Mouse (Mus musculus): Measurements from ENCODE around the gene Tmem163.

Tmem163 gene

DNA sequence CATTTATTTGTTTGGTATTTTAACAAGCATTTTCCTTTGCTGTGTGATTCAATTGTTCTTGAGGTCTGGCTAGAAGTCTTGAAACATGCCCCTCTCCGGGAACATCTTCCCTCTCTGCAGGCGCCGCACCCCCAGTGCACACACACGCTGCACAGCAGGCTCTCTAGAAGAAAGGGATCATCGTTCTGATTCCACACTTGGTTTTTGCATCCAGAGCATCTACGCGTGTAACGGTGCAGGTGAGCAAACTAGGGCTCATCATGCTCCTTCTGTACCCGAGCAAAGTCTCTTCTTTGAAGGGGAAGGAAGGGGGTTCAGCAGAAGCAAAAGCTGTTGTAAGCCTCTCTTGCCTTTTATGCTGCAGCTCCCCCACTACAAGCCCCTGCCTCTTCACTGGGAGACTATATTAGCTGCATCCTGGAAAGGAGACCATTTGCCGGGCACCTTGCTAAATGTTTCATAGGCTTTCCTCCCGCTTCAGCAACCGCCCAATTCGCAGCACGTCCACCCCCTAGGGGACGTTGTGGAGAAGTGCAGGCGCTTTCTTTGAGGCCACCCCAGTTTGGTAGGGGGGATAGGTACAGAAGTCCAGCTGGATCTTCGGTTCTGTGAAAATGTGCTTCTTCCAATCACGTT lies at the start of gene Tmem163:
Tmem163 (minus strand) TSS at position 51 of the 636 bp plus-strand sequence.
- DNase-seq (ENCODE audit: low spot score in 2 of 2) = no peak

DNA sequence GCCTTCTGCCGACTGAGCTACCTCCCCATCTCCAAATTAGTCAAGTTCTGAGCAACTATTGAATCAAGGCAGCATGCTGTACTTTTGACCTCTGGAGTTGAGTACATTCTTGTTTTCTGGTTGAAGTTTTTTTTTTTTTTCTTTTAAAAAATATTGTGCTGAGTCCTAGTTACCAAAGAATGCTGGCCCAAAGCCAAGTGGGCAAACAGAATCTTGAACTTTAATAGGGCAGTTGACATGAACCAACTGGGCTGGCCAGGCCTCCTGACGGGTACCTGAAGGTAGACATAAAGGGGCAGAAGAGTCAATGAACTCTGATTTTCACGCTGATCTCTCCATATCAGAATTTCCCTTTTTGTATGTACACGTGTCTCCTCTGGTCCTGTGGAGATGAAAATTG lies 49.7 kb upstream of the Tmem163 start, which contains the start of gene Acmsd:
Acmsd (plus strand) TSS at position 318 of the 400 bp plus-strand sequence.
- no peak for DNase-seq (ENCODE audit: low spot score in 2 of 2)

DNA sequence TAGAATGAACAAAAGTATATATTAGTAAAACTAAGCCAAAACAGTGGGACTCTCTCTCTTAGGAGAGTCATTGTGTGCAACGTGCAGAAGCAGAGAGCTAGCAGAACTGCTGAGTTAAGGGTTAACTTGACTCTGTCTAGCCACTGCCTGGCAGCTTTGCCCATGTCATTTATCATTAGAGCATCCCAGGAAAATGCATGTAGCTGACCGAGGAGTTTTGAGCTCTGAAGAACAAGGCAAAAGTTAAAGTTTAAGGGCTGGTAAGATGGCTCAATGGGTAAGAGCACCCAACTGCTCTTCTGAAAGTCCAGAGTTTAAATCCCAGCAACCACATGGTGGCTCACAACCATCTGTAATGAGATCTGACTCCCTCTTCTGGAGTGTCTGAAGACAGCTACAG lies 44.2 kb upstream of the Tmem163 start:
- no peak for DNase-seq (ENCODE audit: low spot score in 2 of 2)

DNA sequence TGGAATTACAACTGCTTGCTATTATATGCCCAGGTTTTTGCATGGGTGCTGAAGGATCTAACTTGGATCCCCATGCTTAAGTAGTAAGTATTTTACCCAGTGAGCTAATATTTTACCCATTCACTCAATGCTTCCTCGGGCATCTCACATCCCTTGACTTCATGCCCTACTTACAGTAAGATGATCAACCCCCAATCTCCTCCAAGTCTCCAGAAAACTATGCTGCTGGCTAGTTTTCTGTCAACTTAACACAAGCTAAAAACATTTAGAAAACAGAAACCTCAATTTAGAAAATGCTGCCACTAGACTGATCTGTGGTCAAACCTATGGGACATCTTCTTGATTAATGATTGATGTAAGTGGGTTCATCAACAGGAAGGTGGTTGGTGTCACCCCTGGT lies 38.9 kb upstream of the Tmem163 start:
- DNase-seq (ENCODE audit: low spot score in 2 of 2) = no peak

DNA sequence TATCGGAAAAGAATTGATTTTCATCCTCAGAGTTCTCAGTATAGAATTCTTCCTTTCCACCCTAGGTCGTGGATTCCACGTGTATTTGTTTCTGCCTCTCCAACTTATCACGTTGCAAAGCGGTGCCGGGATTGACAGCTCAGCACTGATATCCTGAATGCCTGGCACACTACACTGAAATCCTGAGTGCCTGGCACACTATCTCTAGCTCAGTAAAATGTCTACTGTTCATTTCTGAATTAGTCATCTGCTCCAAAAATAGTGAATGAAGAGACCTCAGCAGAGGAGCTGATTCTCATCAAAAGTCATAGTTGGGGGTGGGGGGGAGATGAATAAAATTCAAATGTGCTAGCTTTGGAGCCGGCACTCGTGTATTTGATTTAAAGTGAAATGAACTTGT lies 37.1 kb upstream of the Tmem163 start:
- DNase-seq (ENCODE audit: low spot score in 2 of 2) = no peak

DNA sequence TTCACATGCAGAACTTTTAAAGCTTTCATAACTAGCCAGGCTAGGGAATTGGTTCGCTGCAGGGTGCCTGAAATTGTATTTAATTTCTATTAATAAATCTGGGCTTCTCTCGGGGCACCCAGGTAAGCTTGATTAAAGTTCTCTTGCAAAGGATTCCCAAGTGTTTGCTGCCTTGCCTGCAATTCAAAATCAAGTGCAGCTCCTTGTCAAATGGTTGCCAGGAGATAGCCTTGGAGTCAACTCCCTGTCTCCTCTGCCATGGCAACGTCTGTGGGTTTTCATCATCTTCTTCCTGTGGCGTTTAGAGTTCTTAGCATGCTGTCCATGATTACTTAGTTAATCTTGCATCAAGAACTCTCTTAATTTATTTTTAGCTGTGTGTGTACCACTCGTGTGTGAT lies 26.9 kb upstream of the Tmem163 start:
- no peak for DNase-seq (ENCODE audit: low spot score in 2 of 2)

DNA sequence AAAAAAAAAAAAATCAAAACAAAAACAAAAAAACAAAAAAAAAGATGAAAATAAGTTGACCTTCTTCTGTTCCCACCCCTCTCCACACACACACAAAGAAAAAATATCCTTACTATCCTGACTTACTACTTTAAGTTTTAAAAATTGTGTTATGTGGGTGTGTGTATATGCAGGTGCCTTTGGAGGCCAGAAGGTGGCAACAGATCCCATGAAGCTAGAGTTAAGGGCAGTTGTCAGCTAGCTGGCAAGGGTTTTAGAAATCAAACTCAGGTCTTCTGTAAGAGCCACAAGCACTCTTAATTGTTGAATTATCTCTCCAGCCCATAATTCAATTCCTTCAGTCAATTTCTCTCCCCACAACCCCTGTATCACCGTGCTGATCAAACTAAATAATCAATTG lies 22.8 kb upstream of the Tmem163 start:
- DNase-seq (ENCODE audit: low spot score in 2 of 2) = no peak

DNA sequence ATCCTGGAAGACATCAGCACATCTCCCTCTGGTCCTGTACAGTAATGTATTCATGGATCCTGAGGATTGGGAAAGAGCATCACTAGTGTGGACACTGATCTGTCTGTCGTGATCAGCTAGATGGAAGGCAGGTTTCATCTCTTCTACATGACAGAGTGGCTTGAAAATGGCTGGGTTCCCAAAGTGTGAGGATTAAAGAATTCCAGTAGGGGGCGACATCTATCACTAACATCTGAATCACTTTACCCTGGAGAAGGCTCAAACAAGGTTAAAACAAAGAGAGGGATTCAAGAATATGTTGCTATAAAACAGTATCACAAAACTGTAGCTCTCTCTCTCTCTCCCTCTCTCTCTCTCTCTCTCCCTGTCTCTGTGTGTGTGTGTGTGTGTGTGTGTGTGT lies 17.2 kb upstream of the Tmem163 start:
- no peak for DNase-seq (ENCODE audit: low spot score in 2 of 2)

DNA sequence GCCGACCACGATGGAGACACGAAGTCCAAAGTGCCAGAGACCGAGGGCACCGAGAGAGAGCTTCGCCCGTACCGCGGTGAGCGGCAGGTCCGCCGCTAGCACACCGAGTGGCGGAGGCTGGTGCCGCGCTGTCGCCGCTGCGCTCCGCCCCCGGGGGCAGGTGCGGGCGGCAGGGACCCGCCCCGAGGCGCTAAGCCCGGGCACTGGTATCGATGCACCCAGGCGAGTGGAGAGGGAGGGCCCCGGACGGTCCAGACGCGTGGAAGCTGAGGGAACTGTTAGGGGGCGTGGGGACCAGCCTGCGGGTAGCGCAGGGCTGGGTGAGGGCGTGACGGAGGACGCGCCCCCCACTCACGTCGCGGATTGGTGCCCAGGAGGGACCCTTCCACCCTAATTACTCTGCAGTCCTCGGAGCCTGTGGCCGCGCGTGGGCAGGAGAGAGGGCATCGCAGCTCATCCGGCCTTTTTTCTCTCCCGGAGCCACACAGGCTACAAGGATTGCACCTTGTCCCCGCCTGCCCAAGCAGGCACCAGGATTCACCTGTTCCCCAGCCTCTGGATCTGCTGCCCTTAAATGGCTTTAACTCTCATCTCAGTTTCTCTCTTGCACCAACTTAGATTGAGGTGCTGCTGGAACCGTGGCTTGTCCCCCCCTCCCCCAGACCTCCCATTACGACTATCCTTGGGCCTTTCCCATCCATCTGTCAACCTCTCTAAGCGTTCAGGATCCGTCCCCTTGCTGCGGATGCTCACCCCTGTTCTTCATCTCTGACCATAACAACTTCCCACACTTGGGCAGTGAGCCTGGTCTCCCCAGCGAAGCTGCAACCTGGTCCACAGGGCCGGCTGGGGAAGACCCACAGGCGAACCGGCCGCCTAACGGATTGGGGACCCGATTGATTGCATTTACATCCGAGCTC lies 1.4 kb downstream of the Tmem163 start:
- DNase-seq (ENCODE audit: low spot score in 2 of 2) = no peak

DNA sequence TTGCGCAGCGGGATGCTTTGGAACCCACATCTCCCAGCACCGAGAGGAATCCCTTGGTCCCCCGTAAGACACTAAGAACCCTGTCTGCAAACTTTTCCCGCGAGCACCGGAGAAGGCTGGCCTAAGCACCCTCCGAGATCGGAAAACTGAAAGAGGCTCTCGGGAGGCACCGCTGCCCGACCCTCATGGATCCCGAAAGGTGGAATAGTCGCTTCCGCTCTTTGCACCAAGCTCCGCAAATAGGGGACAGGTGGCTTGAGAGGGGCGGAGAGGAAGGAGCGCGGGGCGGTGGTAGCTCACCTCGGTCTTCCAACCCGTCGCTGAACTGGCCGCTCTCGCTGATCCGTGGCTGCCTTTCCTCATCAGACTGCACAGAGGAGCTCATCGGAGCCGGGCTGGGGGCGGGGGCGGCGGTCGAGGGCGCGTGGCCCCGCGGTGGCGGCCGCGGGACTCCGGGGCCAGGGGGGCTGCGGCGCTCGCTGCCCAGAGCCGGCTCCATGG lies 2.2 kb downstream of the Tmem163 start:
- no peak for DNase-seq (ENCODE audit: low spot score in 2 of 2)

DNA sequence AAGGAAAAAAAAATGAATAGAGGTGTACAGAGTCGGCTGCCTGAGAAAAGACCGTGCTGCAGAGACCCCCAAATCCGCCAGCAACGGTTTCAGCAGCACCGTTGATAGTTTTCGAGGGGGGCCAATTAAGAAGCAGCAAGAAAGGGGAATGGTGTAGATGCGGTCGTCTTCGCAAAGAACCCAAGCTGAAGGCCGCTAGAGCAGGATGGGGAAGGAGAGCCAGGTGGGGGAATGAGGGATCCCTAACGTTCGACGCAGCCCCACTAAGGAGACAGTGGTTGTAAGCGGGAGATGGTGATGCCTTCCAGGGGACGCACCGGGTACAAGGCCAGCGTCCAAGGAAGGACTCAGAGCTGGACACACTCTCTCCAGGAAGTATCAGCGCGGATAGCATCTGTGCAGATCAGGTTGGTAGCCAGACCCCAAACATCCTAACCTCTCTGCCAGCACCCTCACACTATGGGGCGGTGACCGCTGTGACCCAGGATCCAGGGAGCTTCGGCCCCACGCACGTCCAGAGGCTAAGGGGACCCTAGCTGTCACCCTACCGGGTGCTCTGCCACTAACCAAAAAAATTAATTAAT lies 2.7 kb downstream of the Tmem163 start:
- DNase-seq (ENCODE audit: low spot score in 2 of 2) = no peak

DNA sequence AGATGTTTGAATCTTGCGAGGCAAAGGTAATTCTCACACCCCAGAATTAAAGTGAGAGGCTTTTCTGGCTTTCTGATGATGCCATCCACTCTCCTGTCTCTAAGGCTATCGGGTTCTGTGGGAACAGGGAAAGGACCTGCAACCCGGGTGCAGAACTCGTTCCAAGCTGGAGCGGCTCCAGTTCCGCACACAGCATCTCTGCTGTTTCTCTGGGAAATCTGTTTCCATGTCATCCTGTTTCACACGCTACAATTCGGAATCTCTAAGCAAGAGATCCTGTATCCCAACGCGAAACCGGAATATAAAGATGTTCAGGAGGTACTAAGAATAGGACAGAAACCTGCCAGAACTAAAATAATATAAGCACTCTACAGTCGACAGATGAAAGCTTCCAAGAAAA lies 3.2 kb downstream of the Tmem163 start:
- no peak for DNase-seq (ENCODE audit: low spot score in 2 of 2)

DNA sequence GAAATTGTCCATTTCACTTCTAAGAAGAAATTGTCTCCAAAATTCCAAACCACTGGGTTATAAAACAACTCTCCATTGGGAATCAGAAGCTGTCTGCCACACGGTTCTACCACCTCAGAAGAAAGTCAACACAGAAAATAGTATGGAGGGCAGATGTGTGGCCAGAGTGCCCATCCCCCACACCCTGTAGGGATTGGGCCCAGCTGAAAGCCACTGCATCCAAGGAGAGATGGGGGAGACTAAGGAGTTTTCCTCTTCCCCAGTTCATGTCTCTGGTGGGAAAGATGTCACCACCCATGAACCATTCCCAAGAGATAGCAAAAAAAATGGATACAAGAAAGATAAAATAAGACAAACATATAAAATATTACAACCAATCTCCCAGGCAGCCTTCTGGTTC lies 4.1 kb downstream of the Tmem163 start:
- no peak for DNase-seq (ENCODE audit: low spot score in 2 of 2)

DNA sequence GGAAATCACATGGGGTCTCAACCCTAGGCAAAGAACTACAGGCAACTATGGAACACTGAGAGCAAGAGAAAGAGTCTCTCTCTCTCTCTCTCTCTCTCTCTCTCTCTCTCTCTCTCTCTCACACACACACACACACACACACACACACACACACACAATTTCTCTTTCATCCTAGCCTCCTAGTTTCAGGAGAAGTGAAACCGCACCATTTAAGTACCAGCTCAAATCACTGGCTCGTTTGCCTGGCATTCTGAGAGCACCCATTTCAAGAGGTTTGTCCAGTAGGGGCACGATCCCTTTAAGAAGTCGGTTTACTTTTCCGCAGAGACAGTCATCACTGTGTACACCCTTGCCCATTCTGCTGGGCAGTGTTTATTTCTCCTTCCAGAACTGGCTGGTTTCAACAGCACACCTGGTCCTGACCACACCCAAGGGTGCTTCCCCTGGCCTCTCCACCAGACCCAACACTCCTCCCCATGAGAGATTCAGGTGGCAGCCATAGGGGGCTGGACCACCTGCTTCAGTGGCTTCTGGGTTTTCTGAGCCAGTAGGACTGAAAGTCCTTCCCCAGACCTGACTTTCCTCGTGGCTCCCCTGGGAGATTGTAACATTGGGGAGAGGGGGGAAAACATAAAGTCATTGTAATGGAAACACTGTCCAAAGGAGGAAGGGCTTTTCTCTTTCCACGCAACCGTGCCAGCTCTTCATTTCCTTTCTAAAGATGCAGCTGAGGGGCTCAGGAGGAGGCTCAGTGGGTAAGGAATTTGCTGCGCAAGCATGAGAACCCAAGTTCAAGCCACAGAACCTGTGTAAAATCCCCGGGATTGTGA lies 5.9 kb downstream of the Tmem163 start:
- no peak for DNase-seq (ENCODE audit: low spot score in 2 of 2)

DNA sequence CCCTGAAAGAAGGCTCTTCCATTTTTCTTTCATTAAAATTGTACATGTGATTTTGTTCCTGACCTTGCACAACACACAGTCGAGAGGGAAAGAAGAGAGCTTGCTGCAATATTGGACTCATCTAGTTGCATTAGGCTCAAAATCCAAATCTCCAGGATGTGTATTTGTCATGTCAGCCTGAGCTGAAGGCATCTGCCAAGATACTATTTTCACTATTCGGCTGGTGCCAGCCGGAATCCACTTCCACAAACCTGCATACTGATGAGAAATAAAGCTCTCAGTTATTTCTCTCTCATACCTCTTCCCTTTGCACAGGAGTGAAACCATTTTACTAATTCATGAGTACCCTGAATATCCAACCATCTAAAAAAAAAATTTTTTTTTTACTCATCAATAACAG lies 11.2 kb downstream of the Tmem163 start:
- no peak for DNase-seq (ENCODE audit: low spot score in 2 of 2)

DNA sequence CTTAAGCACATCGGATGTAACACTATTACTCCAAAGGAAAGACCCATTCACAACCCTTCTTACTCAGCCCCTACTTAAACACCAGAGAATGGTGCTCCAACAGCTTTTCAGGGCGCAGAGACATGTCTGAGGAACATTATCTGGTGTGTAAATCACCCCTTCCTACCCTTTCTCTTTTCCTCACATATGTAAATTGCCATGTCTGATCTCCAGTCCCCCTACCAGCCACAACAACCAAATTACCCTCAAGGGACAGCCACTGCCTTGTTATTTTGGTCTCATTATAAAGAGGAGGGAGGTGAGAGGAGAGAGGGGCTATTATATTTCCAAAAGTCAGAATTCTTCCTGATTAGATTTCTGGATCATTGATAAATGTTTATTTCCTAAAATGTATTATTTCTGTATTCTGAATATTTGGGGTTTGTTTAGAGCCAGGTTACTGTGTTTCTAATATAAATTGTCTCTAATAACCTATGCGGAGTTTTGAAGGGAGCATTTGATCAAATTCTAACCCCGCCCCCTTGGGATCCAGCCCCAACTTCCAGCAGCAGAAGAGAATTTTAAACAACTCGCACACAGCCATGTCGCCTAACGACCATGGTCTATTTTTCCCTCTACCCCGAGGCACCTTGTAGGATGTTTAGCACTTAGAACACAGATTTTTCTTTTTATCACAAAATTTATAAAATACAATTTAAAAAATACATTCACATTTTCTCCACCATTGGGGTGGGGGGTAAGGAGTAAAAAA lies 12.1 kb downstream of the Tmem163 start:
- no peak for DNase-seq (ENCODE audit: low spot score in 2 of 2)

DNA sequence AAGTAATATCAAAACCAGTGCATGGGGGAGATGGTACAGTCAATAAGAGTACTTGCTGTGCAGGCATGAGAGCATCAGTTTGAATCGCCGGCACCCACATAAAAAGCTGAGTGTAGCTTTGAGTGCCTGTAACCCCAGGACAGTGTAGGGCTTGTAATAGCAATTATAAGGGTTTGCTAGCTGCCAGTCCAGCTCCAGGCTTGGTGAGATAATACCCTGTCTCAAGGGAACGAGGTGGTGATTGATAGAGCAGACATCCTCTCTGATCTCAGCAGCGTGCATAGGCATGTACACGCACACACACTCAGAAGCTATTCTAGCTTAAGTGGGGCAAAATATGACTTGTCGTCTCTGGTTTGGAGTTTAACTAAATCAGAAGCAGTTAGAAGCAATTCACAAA lies 13.1 kb downstream of the Tmem163 start:
- no peak for DNase-seq (ENCODE audit: low spot score in 2 of 2)

DNA sequence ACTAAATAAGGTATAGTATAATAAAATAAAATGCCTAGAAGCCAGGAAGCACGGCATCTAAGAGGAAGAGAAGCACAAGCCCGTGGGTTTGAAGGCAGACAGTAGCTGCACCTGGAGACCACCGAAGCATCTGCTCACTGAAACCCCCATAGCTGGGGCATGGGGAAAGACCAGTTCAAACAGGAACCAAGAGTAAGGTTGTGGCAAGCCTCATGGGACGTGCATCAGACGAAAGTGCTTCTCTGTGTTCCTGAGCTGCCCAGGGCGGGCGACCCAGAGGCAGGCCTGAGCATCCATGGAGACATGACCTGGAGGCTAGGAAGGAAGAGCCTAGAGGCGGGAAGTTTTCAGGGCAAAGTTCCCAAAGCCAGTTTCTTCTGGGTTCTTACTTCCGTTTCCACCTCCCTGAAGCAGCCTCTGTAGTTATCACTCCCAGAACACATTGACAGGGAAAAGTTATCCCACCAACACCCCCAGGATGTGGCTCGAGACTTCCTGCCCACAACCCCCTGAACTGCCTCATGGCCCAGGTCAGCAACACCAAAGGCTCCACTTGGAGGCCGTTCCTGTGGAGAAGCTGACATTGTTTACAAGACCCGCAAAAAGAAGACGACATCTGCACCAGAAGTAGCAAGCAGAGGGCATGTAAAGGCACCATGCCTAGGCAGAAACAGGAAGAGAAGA lies 16.8 kb downstream of the Tmem163 start:
- no peak for DNase-seq (ENCODE audit: low spot score in 2 of 2)

DNA sequence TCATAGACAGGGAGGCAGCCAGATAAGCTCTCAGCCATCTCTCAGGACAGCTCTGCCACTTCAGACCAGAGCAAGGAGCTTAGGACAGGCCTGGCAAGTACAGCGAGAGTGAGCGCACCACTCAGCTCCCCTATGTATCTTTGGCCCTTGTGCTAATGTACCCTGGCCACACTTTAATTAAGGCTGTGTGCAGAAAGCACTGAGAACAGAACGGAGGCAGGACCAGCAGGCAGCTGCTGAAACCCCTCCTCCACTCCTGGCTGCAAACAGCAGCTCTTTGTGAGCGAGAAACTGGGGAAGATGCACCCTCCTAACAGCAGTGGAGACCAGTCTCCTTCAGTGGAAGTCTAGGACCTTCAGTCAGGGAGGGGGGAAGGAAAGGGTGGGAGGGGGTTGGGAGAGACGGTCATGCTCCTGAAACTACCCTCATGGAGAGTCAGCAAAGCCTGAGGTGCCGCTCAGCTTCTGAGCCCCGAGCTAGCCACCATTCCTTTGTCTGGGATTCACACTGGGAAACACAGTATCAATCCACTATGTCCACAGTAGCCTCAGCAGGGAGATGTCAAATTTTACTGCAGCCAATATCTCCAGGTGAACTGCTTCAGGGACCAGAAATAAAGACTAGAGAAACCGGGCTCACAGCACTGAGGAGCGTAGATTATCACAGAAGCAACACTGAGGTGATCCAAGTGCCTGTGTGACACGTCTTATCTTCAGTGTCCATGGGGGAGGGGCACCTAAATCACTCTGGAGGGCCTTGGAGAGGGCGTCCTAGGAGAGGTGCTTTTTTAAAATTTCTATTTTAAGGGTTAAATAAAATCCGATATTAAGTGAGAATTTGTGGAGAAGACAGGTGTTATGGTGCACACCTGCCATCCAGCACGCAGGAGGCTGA lies 18.0 kb downstream of the Tmem163 start:
- no peak for DNase-seq (ENCODE audit: low spot score in 2 of 2)

Measured in urinary bladder, postnatal 4 days (tissue).